Mouse (Mus musculus) thymus, adult 2 months (tissue): ENCODE measurements around the gene Oas1h. TPM values are rescaled to one million over a fixed set of nuclear protein-coding genes. Genes with fewer than 3 reads are reported as not detected.
"Not testable (repeated sequence)": the region's sequence is repeated elsewhere in the genome, so short reads cannot be mapped to it uniquely, and the experiment has no call there.

Experiments used
- DNase-seq: peaks from one replicate; pipeline ENCODE4 v3.0.0; 2021
- H3K27ac ChIP-seq: fragments of 200-500 bp; 2 replicates; pipeline ENCODE4 v1.5.1; 2012; ENCODE audit warnings: low read length, control low read depth; ENCODE audit not compliant: control insufficient read depth, insufficient read depth
- H3K27me3 ChIP-seq: fragments of 200-500 bp; 2 replicates; pipeline ENCODE4 v1.6.1; 2012; ENCODE audit warnings: mild to moderate bottlenecking, low read length, moderate library complexity, mixed read lengths; ENCODE audit not compliant: control insufficient read depth, insufficient read depth
- H3K36me3 ChIP-seq: fragments of 200-500 bp; 2 replicates; pipeline ENCODE4 v1.6.1; 2012; ENCODE audit warnings: mild to moderate bottlenecking, low read length, moderate library complexity; ENCODE audit not compliant: control insufficient read depth, insufficient read depth
- H3K4me1 ChIP-seq: fragments of 200-500 bp; replicated peaks from 2 replicates; pipeline ENCODE4 v1.6.1; 2012; ENCODE audit warnings: low read length; ENCODE audit not compliant: control insufficient read depth, insufficient read depth
- H3K4me3 ChIP-seq: fragments of 200-500 bp; 2 replicates; pipeline ENCODE4 v1.5.1; 2012; ENCODE audit warnings: mild to moderate bottlenecking, low read length, control low read depth, moderate library complexity; ENCODE audit not compliant: control insufficient read depth, insufficient read depth
- CTCF ChIP-seq: fragments of 200-500 bp; IDR thresholded peaks from 2 replicates; pipeline ENCODE4 v1.5.1; 2012; ENCODE audit warnings: mild to moderate bottlenecking, control low read depth, low read length, moderate library complexity, borderline replicate concordance; ENCODE audit not compliant: control insufficient read depth, poor library complexity, insufficient read depth; ENCODE audit errors: extremely low read depth
- POLR2A ChIP-seq: fragments of 200-500 bp; IDR thresholded peaks from 2 replicates; pipeline ENCODE4 v1.6.1; 2012; ENCODE audit warnings: mild to moderate bottlenecking, low read length, control low read depth, moderate library complexity; ENCODE audit not compliant: control insufficient read depth, poor library complexity, insufficient read depth; ENCODE audit errors: extremely low read depth
- WGBS: fragments of 180-500 bp; shearing (Covaris S2); methylation state at CpG from one replicate; pipeline ENCODE4 v1.1.7; 2018; 5-methylcytosine and 5-hydroxymethylcytosine counted together
- polyA plus RNA-seq: library from polyadenylated mRNA; depleted of rRNA; stranded (reverse); fragments of >200 nt; gene quantifications from 2 replicates; pipeline ENCODE4 v1.2.3, GENCODE M21; 2012

The Oas1h gene
- polyA plus RNA-seq, 1 experiment, result 0.73 TPM

- H3K4me3 ChIP-seq, result no peak overlapping the region
- no peak overlapping the region for H3K27ac ChIP-seq
- H3K36me3 ChIP-seq, result no peaks in the 10 kb centered on the region
- no peak for TF ChIP-seq POLR2A
- no peak for TF ChIP-seq CTCF
- no peaks in the 10 kb centered on the region for H3K4me1 ChIP-seq
- no peaks in the 10 kb centered on the region for H3K27me3 ChIP-seq
- 53% methylated on average over 6 of the region's 6 CpGs for WGBS
- no peak for DNase-seq
Observed at GRCm38 (mm10) chr5:120887831-120888230, 26.6 kb downstream of the Oas1h start.

- H3K27me3 ChIP-seq, DNase-seq, H3K36me3 ChIP-seq, H3K4me1 ChIP-seq, H3K27ac ChIP-seq, H3K4me3 ChIP-seq: not testable (repeated sequence)
- 54% methylated on average over 4 of the region's 4 CpGs for WGBS
Observed at GRCm38 (mm10) chr5:120888294-120888815, 27.1 kb downstream of the Oas1h start.

- Histone ChIP-seq H3K27me3 (no peaks in the 10 kb centered on the region), H3K27ac (no peak overlapping the region), H3K36me3 (no peaks in the 10 kb centered on the region), H3K4me3 (no peak overlapping the region), H3K4me1 (no peaks in the 10 kb centered on the region)
- DNase-seq, result no peak
- WGBS, result 96% methylated on average over 2 of the region's 2 CpGs
- no peak for TF ChIP-seq POLR2A
- TF ChIP-seq CTCF, result no peak
Observed at GRCm38 (mm10) chr5:120890026-120890425, 28.8 kb downstream of the Oas1h start.

- TF ChIP-seq POLR2A, result no peak
- TF ChIP-seq CTCF, result no peak
- Histone ChIP-seq H3K4me1 (no peaks in the 10 kb centered on the region), H3K27ac (no peak overlapping the region), H3K27me3 (no peaks in the 10 kb centered on the region), H3K36me3 (no peaks in the 10 kb centered on the region), H3K4me3 (no peak overlapping the region)
- no peak for DNase-seq
- WGBS, result 6% methylated on average over 3 of the region's 3 CpGs
Observed at GRCm38 (mm10) chr5:120890991-120891390, 29.8 kb downstream of the Oas1h start.

GRCm38 (mm10) chr5:120891566-120892242, 30.5 kb downstream of the Oas1h start:
- not testable (repeated sequence) for H3K4me1 ChIP-seq, H3K27me3 ChIP-seq, H3K4me3 ChIP-seq, DNase-seq, H3K27ac ChIP-seq, H3K36me3 ChIP-seq
- 98% methylated on average over 2 of the region's 2 CpGs for WGBS

GRCm38 (mm10) chr5:120892243-120892660, 31.0 kb downstream of the Oas1h start:
- no peaks in the 10 kb centered on the region for H3K4me1 ChIP-seq
- H3K4me3 ChIP-seq, result no peak overlapping the region
- 95% methylated on average over 2 of the region's 2 CpGs for WGBS
- no peak overlapping the region for H3K27ac ChIP-seq
- H3K36me3 ChIP-seq, result no peaks in the 10 kb centered on the region
- no peak for TF ChIP-seq CTCF
- no peak for TF ChIP-seq POLR2A
- DNase-seq, result no peak
- no peaks in the 10 kb centered on the region for H3K27me3 ChIP-seq

GRCm38 (mm10) chr5:120893866-120894265, 32.6 kb downstream of the Oas1h start:
- H3K27me3 ChIP-seq, H3K27ac ChIP-seq, DNase-seq, H3K36me3 ChIP-seq, H3K4me1 ChIP-seq, H3K4me3 ChIP-seq: not testable (repeated sequence)
- WGBS, result 99% methylated on average over 4 of the region's 4 CpGs

- H3K4me1 ChIP-seq, H3K27me3 ChIP-seq, H3K27ac ChIP-seq, DNase-seq, H3K36me3 ChIP-seq, H3K4me3 ChIP-seq: not testable (repeated sequence)
- WGBS, result 83% methylated on average over 2 of the region's 2 CpGs
Observed at GRCm38 (mm10) chr5:120894692-120895091, 33.5 kb downstream of the Oas1h start.
